Mouse (Mus musculus): ENCODE measurements around the gene Lmo2. TPM values are rescaled to one million over a fixed set of nuclear protein-coding genes. Genes with fewer than 3 reads are reported as not detected.

Lmo2 gene
- total and polyA plus RNA-seq, 3 experiments = 119 to 255 (median 184) TPM

DNA sequence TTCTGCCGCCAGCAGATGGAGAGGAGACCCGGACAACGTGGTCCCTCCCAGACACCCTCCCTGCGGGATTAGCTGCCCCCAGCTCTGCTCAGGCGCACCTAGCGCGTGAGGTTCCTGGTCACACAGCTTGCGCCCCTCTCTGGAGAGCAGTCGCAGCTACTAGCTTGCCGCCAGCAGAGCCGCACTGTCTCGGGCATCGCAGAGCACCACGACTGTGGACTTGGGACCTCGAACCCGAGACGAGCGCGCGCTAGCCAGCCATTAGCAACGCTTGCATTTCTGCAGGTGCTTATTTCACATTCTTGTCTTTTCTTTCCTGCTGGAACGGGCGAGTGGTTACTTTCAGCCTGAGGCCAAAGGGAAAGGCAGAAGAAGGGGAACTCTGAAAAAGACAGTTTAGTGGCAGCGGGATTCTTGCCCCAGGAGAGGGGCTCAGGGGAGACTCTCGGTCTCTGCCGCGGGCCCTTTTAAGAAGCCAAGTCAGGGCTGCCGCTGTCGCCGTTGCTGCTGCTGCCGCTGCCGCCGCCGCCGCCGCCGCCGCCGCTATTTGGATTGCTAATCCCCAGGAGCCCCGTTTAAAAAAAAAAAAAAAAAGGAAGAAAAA lies 11.8 kb downstream of the Lmo2 start:
- Histone ChIP-seq H3K4me3 (ENCODE audit: low read depth, low read length) (peak overlapping the region; percentile 90), H3K9me3 (replicated peaks) (no peaks in the 10 kb centered on the region), H3K27me3 (ENCODE audit: insufficient read depth, low read length) (no peaks in the 10 kb centered on the region), H3K4me1 (ENCODE audit: insufficient read depth, low read depth, low read length) (peaks cover 57% of the 10 kb centered on the region), H3K36me3 (replicated peaks) (peaks cover 43% of the 10 kb centered on the region)
- TF ChIP-seq TAL1 (conservative IDR thresholded peaks at IDR 0.05; ENCODE audit: low read depth, low read length) (no peak), GATA1 (IDR thresholded peaks at IDR 0.05; ENCODE audit: borderline replicate concordance, low read length) (no peak), GATA2 (IDR thresholded peaks at IDR 0.05; ENCODE audit: borderline replicate concordance, low read depth, low read length) (no peak)
- ATAC-seq (ENCODE audit: extremely low read depth, insufficient number of reproducible peaks, low FRiP score, poor library complexity, severe bottlenecking) (peak; percentile 82), DNase-seq (ENCODE audit: low spot score) (peak; percentile 79)

DNA sequence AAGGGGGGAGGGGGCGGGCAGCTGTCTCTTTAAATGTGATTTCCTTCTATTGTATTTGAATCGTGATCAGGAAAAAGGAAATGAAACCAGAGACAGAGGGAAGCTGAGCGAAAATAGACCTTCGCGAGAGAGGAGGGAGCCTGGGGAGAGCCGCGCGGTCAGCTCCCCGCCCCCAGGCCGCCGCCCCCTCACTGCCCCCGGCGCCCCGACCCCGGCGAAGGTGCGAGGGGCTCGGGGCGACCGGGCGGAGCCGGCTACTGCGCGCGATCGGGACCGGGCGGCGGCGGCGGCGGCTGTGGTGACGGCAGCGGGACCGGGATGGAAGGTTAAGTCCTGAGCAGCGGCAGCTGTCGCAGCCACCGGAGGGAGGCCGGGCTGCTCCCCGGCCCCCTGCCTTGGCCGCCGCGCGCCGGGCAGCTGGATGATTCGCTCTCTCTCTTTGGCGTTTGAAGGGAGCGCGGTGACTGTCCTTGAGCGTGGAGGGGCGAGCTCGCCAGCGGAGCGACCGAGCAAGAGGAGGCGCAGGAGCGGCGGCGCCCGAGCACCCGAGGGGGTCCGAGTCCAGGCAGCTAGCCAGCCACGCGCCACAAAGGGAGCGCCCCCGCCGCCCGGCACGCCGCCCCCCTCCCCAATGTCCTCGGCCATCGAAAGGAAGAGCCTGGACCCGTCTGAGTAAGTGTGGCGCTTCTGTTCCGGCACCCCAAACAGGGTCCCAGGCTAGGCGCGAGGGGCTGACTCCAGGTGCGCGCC lies 12.4 kb downstream of the Lmo2 start:
- Histone ChIP-seq H3K36me3 (replicated peaks) (peaks cover 45% of the 10 kb centered on the region), H3K4me1 (ENCODE audit: insufficient read depth, low read depth, low read length) (peaks cover 56% of the 10 kb centered on the region)

DNA sequence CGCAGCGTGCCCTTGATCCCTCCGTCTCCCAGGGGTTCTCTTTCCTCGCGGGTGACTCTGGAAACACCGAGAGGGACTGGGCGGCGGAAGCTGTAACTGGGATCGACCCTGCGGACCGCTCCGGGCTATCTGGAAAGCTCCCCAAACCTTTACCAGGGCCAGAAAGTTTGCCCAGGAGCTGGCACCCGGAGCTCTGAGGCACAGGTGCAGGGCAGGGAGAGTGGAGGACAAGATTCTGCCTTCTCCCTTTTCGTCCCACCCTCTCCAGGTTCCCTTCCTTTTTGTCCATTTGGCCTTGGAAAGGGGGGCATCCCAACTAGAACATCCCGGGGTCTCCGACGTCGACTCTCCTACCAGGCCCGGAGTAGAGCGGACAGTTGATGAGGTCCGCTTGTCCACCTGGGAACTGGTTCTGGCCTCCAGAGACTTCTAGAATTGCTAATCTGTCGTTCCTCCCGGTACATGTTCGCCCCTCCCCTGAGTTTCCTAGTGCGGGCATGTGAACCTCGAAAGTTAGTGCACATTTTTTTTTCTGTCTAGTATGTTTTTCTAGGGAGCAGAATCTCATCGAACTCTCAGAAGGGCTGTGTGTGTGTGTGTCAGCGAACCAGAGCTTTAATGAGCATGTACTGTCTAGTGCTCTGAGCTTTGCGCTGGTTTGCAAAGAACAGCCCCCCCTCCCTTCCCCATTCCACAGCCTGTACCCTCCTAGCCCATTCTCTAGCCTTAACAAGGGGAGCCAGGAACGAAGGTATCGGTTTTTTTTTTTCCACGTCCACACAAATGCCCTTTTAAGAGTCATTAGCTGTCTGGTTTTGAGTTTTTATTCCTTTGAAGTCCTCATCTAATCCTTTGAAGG lies 13.2 kb downstream of the Lmo2 start:
- Histone ChIP-seq H3K36me3 (replicated peaks) (peaks cover 47% of the 10 kb centered on the region), H3K9me3 (replicated peaks) (no peaks in the 10 kb centered on the region), H3K27me3 (ENCODE audit: insufficient read depth, low read length) (no peaks in the 10 kb centered on the region), H3K4me1 (ENCODE audit: insufficient read depth, low read depth, low read length) (peaks cover 56% of the 10 kb centered on the region), H3K4me3 (ENCODE audit: low read depth, low read length) (peak overlapping the region; percentile 90)
- DNase-seq (ENCODE audit: low spot score) = no peak
- no peak for TF ChIP-seq GATA1 (IDR thresholded peaks at IDR 0.05; ENCODE audit: borderline replicate concordance, low read length)
- no peak for TF ChIP-seq GATA2 (IDR thresholded peaks at IDR 0.05; ENCODE audit: borderline replicate concordance, low read depth, low read length)
- TF ChIP-seq POLR2AphosphoS5 (IDR thresholded peaks at IDR 0.05; ENCODE audit: insufficient replicate concordance, low read depth, low read length) = no peak
- no peak for TF ChIP-seq CTCF (IDR thresholded peaks at IDR 0.05; ENCODE audit: low read depth, low read length)
- no peak for TF ChIP-seq TAL1 (conservative IDR thresholded peaks at IDR 0.05; ENCODE audit: low read depth, low read length)
- no peak for ATAC-seq (ENCODE audit: extremely low read depth, insufficient number of reproducible peaks, low FRiP score, poor library complexity, severe bottlenecking)

More for the DNA sequence above, 12.4 kb downstream of the Lmo2 start:
- ATAC-seq (ENCODE audit: extremely low read depth, insufficient number of reproducible peaks, low FRiP score, poor library complexity, severe bottlenecking) (no peak), DNase-seq (ENCODE audit: low spot score) (peak; percentile 54)
- no peaks in the 10 kb centered on the region for H3K27me3 ChIP-seq (ENCODE audit: insufficient read depth, low read length)
- no peaks in the 10 kb centered on the region for H3K9me3 ChIP-seq (replicated peaks)
- TF ChIP-seq GATA1 (IDR thresholded peaks at IDR 0.05; ENCODE audit: borderline replicate concordance, low read length) (no peak), GATA2 (IDR thresholded peaks at IDR 0.05; ENCODE audit: borderline replicate concordance, low read depth, low read length) (no peak), TAL1 (conservative IDR thresholded peaks at IDR 0.05; ENCODE audit: low read depth, low read length) (no peak), CTCF (IDR thresholded peaks at IDR 0.05; ENCODE audit: low read depth, low read length) (no peak)
- peak overlapping the region; percentile 90 for H3K4me3 ChIP-seq (ENCODE audit: low read depth, low read length)

DNA sequence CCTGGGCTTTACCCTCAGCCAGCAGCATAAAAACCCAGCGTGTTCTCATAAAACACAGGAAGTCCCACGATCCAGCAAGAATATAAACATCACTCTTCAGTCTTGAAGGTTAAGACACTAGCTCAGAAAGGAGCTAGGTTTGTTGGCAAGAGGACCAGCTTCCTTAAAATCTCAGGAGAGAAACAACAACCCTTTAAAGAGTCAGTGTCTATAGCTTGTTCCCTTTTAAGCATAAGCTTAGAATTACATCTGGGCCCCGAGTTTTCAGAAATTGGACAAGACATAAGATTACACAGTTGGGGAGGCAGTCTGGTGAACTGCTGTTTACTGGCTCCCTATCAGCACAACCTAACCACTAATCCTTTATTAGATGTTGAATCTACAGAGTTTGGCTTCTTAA lies 14.1 kb downstream of the Lmo2 start:
- peaks cover 58% of the 10 kb centered on the region for H3K4me1 ChIP-seq (ENCODE audit: insufficient read depth, low read depth, low read length)
- no peak for ATAC-seq (ENCODE audit: extremely low read depth, insufficient number of reproducible peaks, low FRiP score, poor library complexity, severe bottlenecking)
- no peak for DNase-seq (ENCODE audit: low spot score)
- H3K36me3 ChIP-seq (replicated peaks) = peaks cover 51% of the 10 kb centered on the region
- no peaks in the 10 kb centered on the region for H3K9me3 ChIP-seq (replicated peaks)
- TF ChIP-seq GATA1 (IDR thresholded peaks at IDR 0.05; ENCODE audit: borderline replicate concordance, low read length) (no peak), TAL1 (conservative IDR thresholded peaks at IDR 0.05; ENCODE audit: low read depth, low read length) (no peak), POLR2AphosphoS5 (IDR thresholded peaks at IDR 0.05; ENCODE audit: insufficient replicate concordance, low read depth, low read length) (no peak), CTCF (IDR thresholded peaks at IDR 0.05; ENCODE audit: low read depth, low read length) (no peak), GATA2 (IDR thresholded peaks at IDR 0.05; ENCODE audit: borderline replicate concordance, low read depth, low read length) (no peak)
- H3K27me3 ChIP-seq (ENCODE audit: insufficient read depth, low read length) = no peaks in the 10 kb centered on the region
- peak overlapping the region; percentile 90; the same call in 1 of the 2 replicates for H3K4me3 ChIP-seq (ENCODE audit: low read depth, low read length)

DNA sequence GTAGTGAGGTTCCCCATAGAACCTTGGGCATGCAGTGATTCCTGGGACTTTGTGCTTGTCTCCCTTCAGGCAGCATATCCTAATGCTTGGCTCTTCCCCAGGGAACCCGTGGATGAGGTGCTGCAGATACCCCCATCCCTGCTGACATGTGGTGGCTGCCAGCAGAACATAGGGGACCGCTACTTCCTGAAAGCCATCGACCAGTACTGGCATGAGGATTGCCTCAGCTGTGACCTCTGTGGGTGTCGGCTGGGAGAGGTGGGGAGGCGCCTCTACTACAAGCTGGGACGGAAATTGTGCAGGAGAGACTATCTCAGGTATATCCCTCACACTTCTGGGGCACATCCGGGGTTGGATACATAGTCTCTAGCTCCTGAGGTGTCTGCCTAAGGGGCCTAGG lies 18.1 kb downstream of the Lmo2 start:
- Histone ChIP-seq H3K9me3 (replicated peaks) (no peaks in the 10 kb centered on the region), H3K4me1 (ENCODE audit: insufficient read depth, low read depth, low read length) (peaks cover 74% of the 10 kb centered on the region), H3K4me3 (ENCODE audit: low read depth, low read length) (no peak overlapping the region; the same call in 1 of the 2 replicates), H3K36me3 (replicated peaks) (peaks cover 91% of the 10 kb centered on the region), H3K27me3 (ENCODE audit: insufficient read depth, low read length) (no peaks in the 10 kb centered on the region)
- DNase-seq (ENCODE audit: low spot score) (no peak), ATAC-seq (ENCODE audit: extremely low read depth, insufficient number of reproducible peaks, low FRiP score, poor library complexity, severe bottlenecking) (no peak)
- TF ChIP-seq GATA2 (IDR thresholded peaks at IDR 0.05; ENCODE audit: borderline replicate concordance, low read depth, low read length) (no peak), POLR2AphosphoS5 (IDR thresholded peaks at IDR 0.05; ENCODE audit: insufficient replicate concordance, low read depth, low read length) (no peak), CTCF (IDR thresholded peaks at IDR 0.05; ENCODE audit: low read depth, low read length) (no peak), GATA1 (IDR thresholded peaks at IDR 0.05; ENCODE audit: borderline replicate concordance, low read length) (no peak), TAL1 (conservative IDR thresholded peaks at IDR 0.05; ENCODE audit: low read depth, low read length) (no peak)

DNA sequence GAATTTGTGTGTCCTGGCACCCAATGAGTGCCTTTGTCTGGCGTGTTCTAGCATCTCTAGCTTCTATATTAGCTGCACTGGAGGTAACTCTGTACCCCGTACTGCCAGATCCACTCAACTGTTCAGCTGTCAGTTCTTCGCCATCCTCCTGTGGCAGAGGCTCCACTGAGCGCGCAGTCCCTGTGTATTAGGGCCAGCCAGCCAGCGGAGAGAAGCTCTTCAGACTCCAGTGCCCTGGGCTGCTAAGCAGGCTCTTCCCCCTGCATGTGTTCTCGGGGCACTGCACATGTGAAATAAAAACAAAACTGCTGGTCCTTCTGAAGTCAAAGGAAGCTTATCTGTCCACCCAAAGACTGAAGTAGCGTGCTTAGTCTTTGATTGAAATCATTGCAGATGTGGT lies 19.4 kb downstream of the Lmo2 start:
- ATAC-seq (ENCODE audit: extremely low read depth, insufficient number of reproducible peaks, low FRiP score, poor library complexity, severe bottlenecking) (no peak), DNase-seq (ENCODE audit: low spot score) (no peak)
- TF ChIP-seq TAL1 (conservative IDR thresholded peaks at IDR 0.05; ENCODE audit: low read depth, low read length) (no peak), CTCF (IDR thresholded peaks at IDR 0.05; ENCODE audit: low read depth, low read length) (no peak), POLR2AphosphoS5 (IDR thresholded peaks at IDR 0.05; ENCODE audit: insufficient replicate concordance, low read depth, low read length) (no peak), GATA2 (IDR thresholded peaks at IDR 0.05; ENCODE audit: borderline replicate concordance, low read depth, low read length) (no peak), GATA1 (IDR thresholded peaks at IDR 0.05; ENCODE audit: borderline replicate concordance, low read length) (no peak)
- H3K4me3 ChIP-seq (ENCODE audit: low read depth, low read length) = no peak overlapping the region
- peaks cover 94% of the 10 kb centered on the region for H3K36me3 ChIP-seq (replicated peaks)
- no peaks in the 10 kb centered on the region for H3K9me3 ChIP-seq (replicated peaks)
- H3K4me1 ChIP-seq (ENCODE audit: insufficient read depth, low read depth, low read length) = peaks cover 69% of the 10 kb centered on the region
- no peaks in the 10 kb centered on the region for H3K27me3 ChIP-seq (ENCODE audit: insufficient read depth, low read length)

Measured in G1E (cell line).